Mouse (Mus musculus) megakaryocyte, embryonic 14.5 days (primary cell): ENCODE results near the gene Hoxa3. TPM values are rescaled to one million over a fixed set of nuclear protein-coding genes. Genes with fewer than 3 reads are reported as not detected.

Experiments used
- H3K27me3 ChIP-seq: replicated peaks from 2 replicates; pipeline ENCODE3; 2012; ENCODE audit warnings: inconsistent platforms
- H3K36me3 ChIP-seq: replicated peaks from 2 replicates; pipeline ENCODE3; 2012; ENCODE audit warnings: low read length, inconsistent platforms, mixed read lengths
- H3K4me1 ChIP-seq: 2 replicates; pipeline ENCODE4 v1.6.1; 2012; ENCODE audit warnings: inconsistent platforms
- H3K4me3 ChIP-seq: replicated peaks from 2 replicates; pipeline ENCODE3; 2012; ENCODE audit warnings: moderate library complexity, mild to moderate bottlenecking, inconsistent platforms
- H3K9me3 ChIP-seq: 2 replicates; pipeline ENCODE4 v1.6.1; 2012; ENCODE audit warnings: inconsistent platforms
- FLI1 ChIP-seq: IDR thresholded peaks from 2 replicates; pipeline ENCODE4 v1.6.1; 2012; ENCODE audit warnings: low read length, inconsistent platforms, mixed read lengths
- GATA1 ChIP-seq: IDR thresholded peaks from 3 replicates; pipeline ENCODE4 v1.6.1; 2012; ENCODE audit warnings: mixed read lengths, low read length, inconsistent platforms, borderline replicate concordance
- polyA plus RNA-seq: library from polyadenylated mRNA; stranded (reverse); fragments of >175 nt; gene quantifications from 2 replicates; pipeline ENCODE4 v1.2.3, GENCODE M21; 2012; ENCODE audit warnings: low replicate concordance; ENCODE audit not compliant: insufficient read depth

Hoxa3 gene
- polyA plus RNA-seq, 1 experiment, result 0.21 TPM

GRCm38 (mm10) chr6:52239625-52240388, 26.7 kb upstream of the Hoxa3 start:
- TF ChIP-seq FLI1 (no peak), GATA1 (no peak)
- Histone ChIP-seq H3K9me3 (peaks cover 2% of the 10 kb centered on the region; the same call in 1 of the 2 replicates), H3K27me3 (peaks cover 97% of the 10 kb centered on the region)

GRCm38 (mm10) chr6:52238976-52239375, 25.8 kb upstream of the Hoxa3 start:
- Histone ChIP-seq H3K4me1 (peaks cover 21% of the 10 kb centered on the region), H3K27me3 (peaks cover 97% of the 10 kb centered on the region), H3K9me3 (peaks cover 5% of the 10 kb centered on the region; the same call in 1 of the 2 replicates), H3K4me3 (no peak overlapping the region), H3K36me3 (no peaks in the 10 kb centered on the region)
- TF ChIP-seq GATA1 (no peak), FLI1 (no peak)

More at GRCm38 (mm10) chr6:52239625-52240388, 26.7 kb upstream of the Hoxa3 start:
- Histone ChIP-seq H3K4me3 (peak overlapping the region; percentile 54), H3K36me3 (no peaks in the 10 kb centered on the region), H3K4me1 (peaks cover 15% of the 10 kb centered on the region)

- H3K9me3 ChIP-seq, result peaks cover 5% of the 10 kb centered on the region; the same call in 1 of the 2 replicates
- H3K27me3 ChIP-seq, result peaks cover 97% of the 10 kb centered on the region
- H3K36me3 ChIP-seq, result no peaks in the 10 kb centered on the region
- no peak overlapping the region for H3K4me3 ChIP-seq
- H3K4me1 ChIP-seq, result peaks cover 29% of the 10 kb centered on the region
- no peak for TF ChIP-seq FLI1
- no peak for TF ChIP-seq GATA1
These were observed 25.0 kb upstream of the Hoxa3 start for GRCm38 (mm10) chr6:52238155-52238545.

- Histone ChIP-seq H3K4me1 (peaks cover 35% of the 10 kb centered on the region), H3K27me3 (peaks cover 97% of the 10 kb centered on the region), H3K36me3 (no peaks in the 10 kb centered on the region), H3K9me3 (peaks cover 5% of the 10 kb centered on the region; the same call in 1 of the 2 replicates), H3K4me3 (no peak overlapping the region)
- TF ChIP-seq FLI1 (no peak), GATA1 (no peak)
These were observed 24.4 kb upstream of the Hoxa3 start for GRCm38 (mm10) chr6:52237346-52238154.

GRCm38 (mm10) chr6:52236806-52237205, 23.7 kb upstream of the Hoxa3 start:
- Histone ChIP-seq H3K4me1 (peaks cover 43% of the 10 kb centered on the region), H3K36me3 (no peaks in the 10 kb centered on the region), H3K4me3 (no peak overlapping the region), H3K9me3 (peaks cover 5% of the 10 kb centered on the region; the same call in 1 of the 2 replicates), H3K27me3 (peaks cover 98% of the 10 kb centered on the region)
- TF ChIP-seq GATA1 (no peak), FLI1 (no peak)

GRCm38 (mm10) chr6:52235866-52236265, 22.7 kb upstream of the Hoxa3 start:
- H3K4me1 ChIP-seq, result peaks cover 43% of the 10 kb centered on the region
- no peak for TF ChIP-seq GATA1
- TF ChIP-seq FLI1, result no peak
- no peaks in the 10 kb centered on the region for H3K36me3 ChIP-seq
- no peak overlapping the region for H3K4me3 ChIP-seq
- H3K9me3 ChIP-seq, result peaks cover 5% of the 10 kb centered on the region; the same call in 1 of the 2 replicates
- H3K27me3 ChIP-seq, result peaks cover 96% of the 10 kb centered on the region

GRCm38 (mm10) chr6:52235267-52235666, 22.1 kb upstream of the Hoxa3 start:
- Histone ChIP-seq H3K4me1 (peaks cover 43% of the 10 kb centered on the region), H3K9me3 (peaks cover 5% of the 10 kb centered on the region; the same call in 1 of the 2 replicates), H3K27me3 (peaks cover 96% of the 10 kb centered on the region), H3K36me3 (no peaks in the 10 kb centered on the region), H3K4me3 (no peak overlapping the region)
- TF ChIP-seq GATA1, result no peak
- no peak for TF ChIP-seq FLI1

- H3K4me1 ChIP-seq, result peaks cover 44% of the 10 kb centered on the region
- H3K9me3 ChIP-seq, result peaks cover 5% of the 10 kb centered on the region; the same call in 1 of the 2 replicates
- H3K4me3 ChIP-seq, result peak overlapping the region; percentile 85
- TF ChIP-seq FLI1, result no peak
- TF ChIP-seq GATA1, result no peak
- H3K36me3 ChIP-seq, result no peaks in the 10 kb centered on the region
- H3K27me3 ChIP-seq, result peaks cover 96% of the 10 kb centered on the region
These were observed 21.4 kb upstream of the Hoxa3 start for GRCm38 (mm10) chr6:52234428-52235140.

GRCm38 (mm10) chr6:52233546-52234427, 20.7 kb upstream of the Hoxa3 start:
- peaks cover 96% of the 10 kb centered on the region for H3K27me3 ChIP-seq
- no peaks in the 10 kb centered on the region for H3K36me3 ChIP-seq
- peak overlapping the region; percentile 85 for H3K4me3 ChIP-seq
- TF ChIP-seq FLI1 (no peak), GATA1 (no peak)
- peaks cover 52% of the 10 kb centered on the region for H3K4me1 ChIP-seq
- H3K9me3 ChIP-seq, result peaks cover 5% of the 10 kb centered on the region; the same call in 1 of the 2 replicates
